In the genomic region with DNA sequence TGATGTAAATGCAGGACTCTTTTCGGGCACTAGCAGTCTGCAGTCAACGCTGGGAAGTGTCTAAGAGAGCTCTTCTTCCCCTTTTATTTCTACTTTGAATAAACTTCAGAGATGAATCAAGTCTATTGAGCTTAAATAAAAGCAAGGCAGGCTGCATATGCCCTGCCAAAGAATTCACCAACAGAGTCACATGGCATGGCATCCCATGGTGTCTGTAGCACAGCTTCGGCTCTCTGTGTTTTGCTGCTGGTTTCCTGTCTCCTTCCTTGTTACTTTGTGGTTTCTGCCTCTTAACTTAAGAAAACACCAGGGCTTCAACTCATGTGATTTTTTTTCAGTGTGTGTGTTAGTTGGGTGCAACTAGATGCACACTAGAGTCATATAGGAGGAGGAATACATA, we compare ENCODE assay signal across 26 mouse cellular contexts.
A peak's percentile ranks its signal among the peaks of the same experiment; 100 is the strongest.
DNase-seq lines count a peak whose midpoint lies in the region; ATAC-seq and TF ChIP-seq lines count a peak whose summit lies in the region.
"Had no signal": no experiment of that assay in that cellular context is flagged by ENCODE, and none has a peak within 500 bp of the region (broad histone marks: within the 10 kb centered on the region; RNA-seq: fewer than 3 reads in every experiment).

No protein-coding gene starts in this region.

- peaks cover 2% of the 10 kb centered on the region; the same call in 1 of the 2 replicates for H3K4me1 ChIP-seq in liver, postnatal 0 days (ENCODE audit: insufficient read depth)
- H3K4me1 ChIP-seq in liver, embryonic 12.5 days: no peaks in the 10 kb centered on the region
- H3K4me1 ChIP-seq: embryonic facial prominence, embryonic 12.5 days; heart, embryonic 10.5 days; hindbrain, embryonic 13.5 days; kidney, embryonic 15.5 days; limb, embryonic 12.5 days; liver, embryonic 13.5 days; lung, embryonic 15.5 days had no signal

- no peak for DNase-seq in liver, postnatal 0 days
- peak; percentile 2 for DNase-seq in splenic B cell, adult 2 months (ENCODE audit: low read depth, low spot score)
- peak; percentile 10 for DNase-seq in thymus, postnatal 4 days
- no peak for DNase-seq in ovary, postnatal 36 days (ENCODE audit: low spot score)
- no peak for DNase-seq in layer of hippocampus, postnatal 25 days (ENCODE audit: extremely low spot score in 1 of 2, low spot score in 1 of 2)
- DNase-seq: cerebellum, adult 9-10 months; gastrocnemius, postnatal 25 days; heart, postnatal 10 days; kidney, postnatal 4 days; layer of hippocampus, adult 9-11 months; liver, embryonic 13.5 days; midbrain, embryonic 14.5 days; right cerebral cortex, postnatal 4 days had no signal

- H3K9ac ChIP-seq in liver, postnatal 0 days (replicated peaks): no peak overlapping the region
- H3K9ac ChIP-seq in liver, embryonic 12.5 days: no peak overlapping the region
- H3K9ac ChIP-seq: embryonic facial prominence, embryonic 12.5 days; hindbrain, embryonic 13.5 days; kidney, embryonic 15.5 days; limb, embryonic 12.5 days; liver, embryonic 13.5 days; lung, embryonic 15.5 days had no signal

- H3K36me3 ChIP-seq in liver, postnatal 0 days (replicated peaks; ENCODE audit: insufficient read depth, low read length): no peaks in the 10 kb centered on the region
- H3K36me3 ChIP-seq in liver, embryonic 12.5 days: no peaks in the 10 kb centered on the region
- H3K36me3 ChIP-seq in splenic B cell, adult 2 months (ENCODE audit: control insufficient read depth, insufficient read depth, low read length, poor library complexity, severe bottlenecking): no peaks in the 10 kb centered on the region
- H3K36me3 ChIP-seq: embryonic facial prominence, embryonic 12.5 days; heart, embryonic 10.5 days; hindbrain, embryonic 13.5 days; kidney, embryonic 15.5 days; limb, embryonic 12.5 days; liver, embryonic 13.5 days; lung, embryonic 15.5 days had no signal

- H3K27ac ChIP-seq in liver, postnatal 0 days (ENCODE audit: low read depth): no peak overlapping the region
- H3K27ac ChIP-seq in liver, embryonic 12.5 days: no peak overlapping the region
- H3K27ac ChIP-seq: embryonic facial prominence, embryonic 12.5 days; heart, embryonic 10.5 days; hindbrain, embryonic 13.5 days; kidney, embryonic 15.5 days; limb, embryonic 12.5 days; liver, embryonic 13.5 days; lung, embryonic 15.5 days had no signal

- 42% methylated on average over 3 of the region's 3 CpGs for WGBS in liver, postnatal 0 days (ENCODE audit: insufficient replicate concordance)
- WGBS in liver, embryonic 12.5 days (ENCODE audit: insufficient replicate concordance): 51% methylated on average over 3 of the region's 3 CpGs

- ATAC-seq in liver, postnatal 0 days: no peak
- ATAC-seq in liver, embryonic 12.5 days: no peak
- ATAC-seq in common myeloid progenitor, adult 5-6 weeks (replicated peaks; ENCODE audit: low read depth, poor library complexity, severe bottlenecking): peak; percentile 64
- ATAC-seq: forebrain, embryonic 14.5 days; intestine, embryonic 16.5 days had no signal

- TF ChIP-seq EP300 in liver, postnatal 0 days (IDR thresholded peaks at IDR 0.05; ENCODE audit: low read depth): no peak

- H3K4me3 ChIP-seq in liver, postnatal 0 days (ENCODE audit: low read depth, low read length): no peak overlapping the region
- H3K4me3 ChIP-seq in liver, embryonic 12.5 days: no peak overlapping the region
- H3K4me3 ChIP-seq: embryonic facial prominence, embryonic 12.5 days; erythroblast, embryonic 14.5 days; heart, embryonic 10.5 days; hindbrain, embryonic 13.5 days; kidney, embryonic 15.5 days; limb, embryonic 12.5 days; liver, embryonic 13.5 days; lung, embryonic 15.5 days; myocyte had no signal

- no peaks in the 10 kb centered on the region for H3K9me3 ChIP-seq in liver, postnatal 0 days (ENCODE audit: low read length)
- no peaks in the 10 kb centered on the region for H3K9me3 ChIP-seq in liver, embryonic 12.5 days (replicated peaks)
- H3K9me3 ChIP-seq: embryonic facial prominence, embryonic 12.5 days; heart, embryonic 10.5 days; hindbrain, embryonic 13.5 days; kidney, embryonic 15.5 days; limb, embryonic 12.5 days; liver, embryonic 13.5 days; lung, embryonic 15.5 days had no signal

- no peaks in the 10 kb centered on the region for H3K27me3 ChIP-seq in liver, postnatal 0 days (ENCODE audit: insufficient read depth, low read length)
- H3K27me3 ChIP-seq in liver, embryonic 12.5 days (replicated peaks): no peaks in the 10 kb centered on the region
- H3K27me3 ChIP-seq in splenic B cell, adult 2 months (ENCODE audit: control insufficient read depth, insufficient read depth, low read length, poor library complexity, severe bottlenecking): no peaks in the 10 kb centered on the region
- H3K27me3 ChIP-seq: CH12.LX; embryonic facial prominence, embryonic 12.5 days; hindbrain, embryonic 13.5 days; kidney, embryonic 15.5 days; limb, embryonic 12.5 days; liver, embryonic 13.5 days; lung, embryonic 15.5 days had no signal

- no peak for TF ChIP-seq CTCF in liver, postnatal 0 days (IDR thresholded peaks at IDR 0.05; ENCODE audit: low read depth)

- H3K4me2 ChIP-seq in liver, postnatal 0 days (ENCODE audit: low read depth, low read length): peak overlapping the region; percentile 29; the same call in 1 of the 2 replicates
- H3K4me2 ChIP-seq in liver, embryonic 12.5 days: no peak overlapping the region
- H3K4me2 ChIP-seq: embryonic facial prominence, embryonic 12.5 days; hindbrain, embryonic 13.5 days; kidney, embryonic 15.5 days; limb, embryonic 12.5 days; liver, embryonic 13.5 days; lung, embryonic 15.5 days had no signal

Comparison
In these comparisons a context has a peak if more than half of its experiments do, and no peak if none do; other contexts are left out.
1. DNase-seq: peak in splenic B cell, adult 2 months (single experiment) and thymus, postnatal 4 days (single experiment); none in liver, postnatal 0 days (single experiment), ovary, postnatal 36 days (single experiment) and layer of hippocampus, postnatal 25 days (0 of 2).